Mouse (Mus musculus): ENCODE measurements around the gene Lyrm4. TPM values are rescaled to one million over a fixed set of nuclear protein-coding genes. Genes with fewer than 3 reads are reported as not detected.
"Not testable (repeated sequence)": the region's sequence is repeated elsewhere in the genome, so short reads cannot be mapped to it uniquely, and the experiment has no call there.

Lyrm4 gene
- total RNA-seq, 2 experiments from 2014 or later, result 7.0 to 7.4 TPM

DNA sequence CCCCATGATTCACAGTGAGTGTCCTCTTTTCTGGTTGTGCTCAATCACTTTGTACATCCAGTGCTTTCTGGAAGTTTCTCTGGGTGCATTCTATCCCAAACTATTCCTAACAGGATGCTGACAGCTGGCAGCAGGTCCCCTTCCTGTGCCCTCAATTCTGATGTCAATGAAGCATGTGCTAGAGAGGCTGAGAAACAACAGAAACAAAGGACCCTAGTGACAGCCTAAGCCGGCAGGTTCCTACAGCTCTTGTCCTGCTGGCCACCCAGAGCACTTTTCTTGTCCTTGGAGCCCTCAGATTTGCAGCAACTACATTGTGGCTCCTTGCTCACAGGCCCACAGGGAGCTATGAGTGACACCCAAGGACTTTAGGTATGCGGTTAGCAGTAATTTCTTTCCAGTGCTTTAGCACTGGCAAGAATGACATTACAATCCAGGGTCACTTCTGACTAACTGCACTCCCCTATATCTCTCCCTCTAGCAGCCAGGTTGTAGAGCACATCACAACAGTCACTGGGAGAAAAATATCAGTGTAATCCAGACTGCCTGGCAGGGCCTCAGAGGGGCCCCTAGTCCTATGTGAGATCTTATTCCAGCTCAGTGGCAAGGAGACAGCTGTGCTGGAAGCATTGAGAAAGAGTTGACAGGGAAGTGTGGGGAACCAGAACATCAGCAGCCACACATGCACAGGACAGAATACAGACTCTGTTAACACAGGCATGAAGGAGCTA is 121.5 kb downstream of the Lyrm4 start:
- no peak for DNase-seq (ENCODE audit: low spot score in 2 of 2)

GRCm38 (mm10) chr13:35995231-35995630 is 122.1 kb downstream of the Lyrm4 start:
- no peak for DNase-seq (ENCODE audit: low spot score in 2 of 2)

DNA sequence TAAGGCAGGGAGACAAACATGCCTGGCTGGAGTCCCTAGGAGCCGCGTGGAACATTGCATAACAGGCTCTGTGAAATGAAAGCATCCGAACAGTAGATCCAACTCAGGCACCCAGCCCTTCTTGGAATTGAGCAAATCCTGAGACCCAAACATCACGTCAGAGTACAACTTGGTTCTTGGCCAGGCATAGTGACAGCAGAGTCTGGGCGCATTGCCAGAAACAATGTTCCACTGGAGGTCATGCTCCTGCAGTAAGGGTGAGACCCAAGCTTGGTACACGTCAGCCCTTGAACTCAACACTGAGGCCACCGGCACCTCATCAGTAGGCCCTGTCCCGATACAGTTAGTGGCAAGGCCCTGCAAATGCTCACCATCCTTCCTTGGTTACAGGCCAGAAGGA is 123.3 kb downstream of the Lyrm4 start:
- peak; percentile 33 to 64 for DNase-seq (ENCODE audit: low spot score in 2 of 2)

GRCm38 (mm10) chr13:35991185-35991584 is 126.1 kb downstream of the Lyrm4 start:
- not testable (repeated sequence) for DNase-seq (ENCODE audit: low spot score in 2 of 2)

DNA sequence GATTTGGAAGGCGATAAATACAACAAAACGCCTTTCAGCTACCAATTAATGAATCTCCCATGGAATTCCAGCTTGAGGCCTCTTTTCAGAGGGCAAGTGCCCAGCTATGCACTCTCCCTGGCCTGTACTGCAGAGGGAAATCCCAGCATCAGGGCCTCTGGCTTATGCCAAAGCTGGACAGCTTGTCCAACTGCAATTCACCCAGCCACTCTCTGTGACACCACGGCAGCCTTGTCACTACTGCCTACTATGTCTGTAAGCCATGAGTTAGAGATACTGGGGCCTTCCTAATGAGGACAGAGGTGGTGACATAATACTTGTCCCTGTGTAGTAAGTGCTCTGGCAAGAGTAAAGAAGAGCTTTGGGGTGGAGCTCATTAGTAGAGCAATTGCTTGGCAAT is 128.0 kb downstream of the Lyrm4 start:
- no peak for DNase-seq (ENCODE audit: low spot score in 2 of 2)

DNA sequence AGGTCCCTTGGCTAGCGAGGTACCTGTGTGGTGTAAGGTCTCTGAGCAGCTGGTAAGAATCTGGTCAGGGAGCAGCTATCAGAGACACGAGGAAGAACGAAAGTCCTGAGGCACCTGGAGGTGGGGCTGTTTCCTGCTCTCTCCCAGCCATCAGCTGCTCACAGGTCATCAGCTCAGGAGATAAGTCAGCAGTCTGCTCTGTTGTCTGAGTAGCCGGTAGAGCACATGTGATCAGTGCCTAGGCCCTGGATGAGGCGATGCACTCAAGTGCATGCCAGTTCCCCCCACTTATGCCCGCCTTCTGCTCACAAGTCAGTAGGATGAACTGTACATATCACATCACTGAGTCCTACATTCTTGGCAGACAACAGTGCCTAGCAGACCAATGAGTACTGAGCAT is 134.3 kb downstream of the Lyrm4 start:
- DNase-seq (ENCODE audit: low spot score in 2 of 2), result no peak

- DNase-seq (ENCODE audit: low spot score in 2 of 2), result no peak
Measured at GRCm38 (mm10) chr13:35980471-35980870, 136.9 kb downstream of the Lyrm4 start.

DNA sequence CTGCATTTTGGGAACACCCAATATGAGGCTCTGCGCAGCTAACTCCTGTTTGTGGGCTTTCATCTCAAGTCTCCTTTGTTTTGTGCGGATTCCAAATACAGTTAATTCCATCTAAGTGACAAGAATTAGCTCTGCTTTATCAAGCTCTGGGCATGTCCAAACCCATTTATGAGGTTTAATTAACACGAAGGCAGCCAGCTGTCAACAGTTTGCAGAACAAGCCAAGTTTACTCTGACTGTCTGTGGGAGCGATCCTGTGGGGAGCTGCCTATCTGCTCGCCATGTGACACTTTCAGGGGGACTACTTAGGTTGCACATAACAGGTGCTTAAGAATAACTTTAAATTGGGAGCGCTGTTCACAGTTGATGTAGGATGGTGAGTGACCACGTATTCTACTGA is 140.4 kb downstream of the Lyrm4 start:
- no peak for DNase-seq (ENCODE audit: low spot score in 2 of 2)

DNA sequence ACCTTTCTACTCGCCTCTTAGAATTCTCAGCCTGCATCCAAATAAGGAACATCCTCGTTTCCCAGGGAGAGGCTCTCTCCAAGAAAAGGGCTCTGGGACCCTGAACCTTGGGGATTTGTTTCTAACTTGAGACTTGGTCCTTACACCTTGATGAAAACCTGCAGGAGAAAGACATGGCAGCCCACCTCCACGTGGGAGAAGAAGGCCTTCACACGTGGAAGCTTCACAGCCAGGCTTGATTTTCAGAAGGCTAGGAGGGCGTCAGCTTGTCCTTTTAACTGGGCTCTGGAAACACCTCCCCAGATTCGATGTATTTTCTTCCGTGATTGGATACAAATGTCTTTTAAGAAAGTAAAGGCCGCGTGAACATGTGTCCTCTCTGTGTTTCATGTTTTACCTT is 147.5 kb downstream of the Lyrm4 start:
- no peak for DNase-seq (ENCODE audit: low spot score in 2 of 2)

DNA sequence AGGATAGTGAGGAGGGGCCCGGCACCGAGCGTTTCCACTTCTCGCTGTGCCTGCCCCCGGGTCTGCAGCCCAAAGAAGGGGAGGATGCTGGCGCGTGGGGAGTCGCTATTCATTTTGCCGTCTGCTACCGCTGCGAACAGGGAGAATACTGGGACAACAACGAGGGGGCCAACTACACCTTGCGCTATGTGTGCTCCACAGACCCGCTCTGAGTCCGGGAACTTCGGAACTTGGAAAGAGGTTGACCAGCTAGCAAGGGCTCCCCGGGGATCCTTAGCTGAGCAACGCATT is 147.9 kb downstream of the Lyrm4 start:
- peak in 1 of 2 experiments; percentile 12 for DNase-seq (ENCODE audit: low spot score in 2 of 2)

DNA sequence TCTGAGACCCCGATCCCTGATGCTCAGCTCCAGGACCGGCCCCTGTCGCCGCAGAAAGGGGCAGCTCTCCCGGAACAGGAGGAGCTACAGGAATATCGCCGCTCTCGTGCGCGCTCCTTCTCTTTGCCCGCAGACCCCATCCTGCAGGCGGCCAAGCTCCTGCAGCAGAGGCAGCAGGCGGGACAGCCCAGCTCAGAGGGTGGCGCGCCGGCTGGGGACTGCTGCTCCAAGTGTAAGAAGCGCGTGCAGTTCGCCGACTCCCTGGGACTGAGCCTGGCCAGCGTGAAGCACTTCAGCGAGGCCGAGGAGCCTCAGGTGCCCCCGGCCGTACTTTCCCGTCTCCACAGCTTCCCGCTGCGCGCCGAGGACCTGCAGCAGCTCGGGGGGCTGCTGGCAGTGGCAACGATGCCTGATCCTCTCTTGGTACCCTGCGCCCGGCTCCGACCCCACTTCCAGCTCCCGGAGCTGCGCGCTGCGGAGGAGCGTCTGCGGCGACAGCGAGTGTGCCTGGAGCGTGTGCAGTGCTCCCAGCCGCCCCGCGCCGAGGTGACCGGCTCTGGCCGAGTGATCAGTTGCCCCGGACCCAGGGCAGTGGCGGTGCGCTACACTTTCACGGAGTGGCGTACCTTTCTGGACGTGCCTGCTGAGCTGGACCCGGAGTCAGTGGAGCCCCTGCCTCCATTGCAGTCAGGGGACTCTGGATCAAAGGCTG is 148.5 kb downstream of the Lyrm4 start:
- peak; percentile 21 to 50 for DNase-seq (ENCODE audit: low spot score in 2 of 2)

DNA sequence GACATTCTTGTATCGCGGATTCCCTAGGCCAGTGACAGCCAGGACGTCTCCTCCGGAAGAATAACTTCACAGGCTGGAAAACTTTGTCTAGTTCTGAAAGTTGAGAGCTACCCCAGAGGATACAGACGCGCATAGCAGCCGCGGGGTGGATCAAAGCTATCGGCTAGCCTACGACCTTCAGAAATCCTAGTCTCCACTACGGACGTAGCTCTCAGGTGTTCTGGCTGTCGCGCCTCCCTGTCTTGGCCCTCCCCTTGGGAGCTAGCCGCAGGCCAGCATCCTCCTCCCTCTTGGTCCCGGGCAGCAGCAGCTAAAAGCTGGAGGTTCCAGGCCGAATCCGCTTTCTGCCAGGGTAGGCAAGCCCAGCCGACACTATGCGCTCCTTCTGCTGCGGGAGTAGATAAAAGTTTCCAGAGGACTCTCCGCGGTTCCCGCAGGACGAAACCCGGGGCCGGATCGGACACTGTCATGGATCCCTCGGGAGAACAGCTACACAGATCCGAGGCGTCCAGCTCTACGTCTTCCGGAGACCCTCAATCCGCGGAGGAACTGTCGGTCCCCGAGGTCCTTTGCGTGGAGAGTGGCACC is 149.1 kb downstream of the Lyrm4 start:
- DNase-seq (ENCODE audit: low spot score in 2 of 2), result peak in 1 of 2 experiments; percentile 55

DNA sequence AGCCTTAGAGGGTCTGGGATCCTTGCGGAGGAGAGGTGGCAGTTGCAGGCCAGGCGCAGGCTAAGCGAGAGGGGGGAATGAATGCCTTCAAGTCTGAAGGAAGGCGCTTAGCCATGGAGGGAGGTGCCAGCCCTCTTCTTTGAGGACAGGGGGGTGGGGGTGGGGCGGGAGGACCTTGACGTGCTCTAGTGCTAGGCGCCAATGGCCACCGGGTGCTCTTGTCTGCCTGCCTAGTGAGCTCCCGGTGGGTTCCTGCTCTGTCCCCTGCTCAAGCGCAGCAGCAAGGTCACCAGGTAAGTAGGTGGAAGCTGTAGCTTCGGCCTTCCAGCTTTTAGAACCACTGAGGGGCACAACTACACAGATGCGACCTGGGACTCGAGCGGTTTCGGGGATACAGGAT is 149.6 kb downstream of the Lyrm4 start:
- no peak for DNase-seq (ENCODE audit: low spot score in 2 of 2)

DNA sequence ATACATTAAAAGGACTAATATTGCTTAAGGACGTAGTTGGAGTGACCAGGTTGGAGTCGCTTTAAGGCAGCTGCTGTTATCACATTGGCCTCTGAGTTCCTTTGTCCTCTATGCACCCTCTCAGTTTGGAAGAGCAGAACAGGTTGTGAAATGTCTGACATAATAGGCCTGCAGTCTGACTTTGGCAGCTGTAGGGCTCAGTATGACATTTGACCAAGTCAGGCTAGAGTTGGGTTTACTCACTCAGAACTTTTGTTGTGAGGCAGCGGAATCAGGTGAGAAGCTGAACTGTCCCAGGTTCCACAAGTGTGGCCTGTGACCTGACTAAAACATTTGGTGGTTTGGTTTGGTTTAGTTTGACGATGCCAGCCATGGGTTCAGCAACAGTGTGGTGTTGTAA is 153.7 kb downstream of the Lyrm4 start:
- no peak for DNase-seq (ENCODE audit: low spot score in 2 of 2)

DNA sequence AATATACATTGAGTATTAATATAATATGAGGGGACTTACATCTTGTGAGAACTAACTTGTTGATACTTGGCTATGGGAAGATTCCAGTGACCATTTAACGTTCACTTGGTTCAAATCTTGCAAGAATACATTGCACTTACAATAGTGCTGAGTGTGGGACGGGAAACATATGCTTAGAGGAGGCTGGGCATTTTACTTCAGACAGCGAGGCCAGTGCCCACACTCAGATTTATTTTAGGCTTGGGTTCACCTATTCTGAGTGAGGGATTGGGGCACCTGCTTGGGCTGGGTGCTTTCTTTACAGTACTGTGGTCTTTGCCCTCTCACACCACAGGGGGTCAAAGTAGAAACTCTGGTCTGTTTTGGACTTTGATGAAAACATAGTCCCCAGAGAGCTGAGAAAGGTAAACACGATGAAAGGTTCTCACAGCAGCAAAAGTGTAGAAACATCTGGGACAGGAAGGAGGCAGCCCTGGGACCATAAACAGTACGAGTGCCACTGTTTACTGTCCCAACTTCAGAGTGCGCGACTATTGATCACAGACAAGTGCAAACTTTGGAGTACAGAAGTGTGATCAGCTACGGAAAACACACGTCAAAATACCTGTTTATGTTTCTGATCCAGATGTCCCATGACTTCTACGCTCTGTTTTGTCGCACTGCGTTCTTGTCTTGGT is 157.8 kb downstream of the Lyrm4 start:
- DNase-seq (ENCODE audit: low spot score in 2 of 2), result no peak

- no peak for DNase-seq (ENCODE audit: low spot score in 2 of 2)
Measured at GRCm38 (mm10) chr13:35958539-35958938, 158.8 kb downstream of the Lyrm4 start, which contains the start of gene Ppp1r3g. Ppp1r3g (plus strand) TSS chr13:35958839.

GRCm38 (mm10) chr13:35949814-35950455 is 167.4 kb downstream of the Lyrm4 start:
- no peak for DNase-seq (ENCODE audit: low spot score in 2 of 2)

- DNase-seq (ENCODE audit: low spot score in 2 of 2), result peak; percentile 58 to 77
Measured at GRCm38 (mm10) chr13:35947354-35948000, 169.8 kb downstream of the Lyrm4 start.

- no peak for DNase-seq (ENCODE audit: low spot score in 2 of 2)
Measured at GRCm38 (mm10) chr13:35946659-35947353, 170.5 kb downstream of the Lyrm4 start.

GRCm38 (mm10) chr13:35940934-35941333 is 176.4 kb downstream of the Lyrm4 start:
- DNase-seq (ENCODE audit: low spot score in 2 of 2), result no peak
